Mouse (Mus musculus): Measurements from ENCODE around the gene Rpa3.

Gene Rpa3

DNA sequence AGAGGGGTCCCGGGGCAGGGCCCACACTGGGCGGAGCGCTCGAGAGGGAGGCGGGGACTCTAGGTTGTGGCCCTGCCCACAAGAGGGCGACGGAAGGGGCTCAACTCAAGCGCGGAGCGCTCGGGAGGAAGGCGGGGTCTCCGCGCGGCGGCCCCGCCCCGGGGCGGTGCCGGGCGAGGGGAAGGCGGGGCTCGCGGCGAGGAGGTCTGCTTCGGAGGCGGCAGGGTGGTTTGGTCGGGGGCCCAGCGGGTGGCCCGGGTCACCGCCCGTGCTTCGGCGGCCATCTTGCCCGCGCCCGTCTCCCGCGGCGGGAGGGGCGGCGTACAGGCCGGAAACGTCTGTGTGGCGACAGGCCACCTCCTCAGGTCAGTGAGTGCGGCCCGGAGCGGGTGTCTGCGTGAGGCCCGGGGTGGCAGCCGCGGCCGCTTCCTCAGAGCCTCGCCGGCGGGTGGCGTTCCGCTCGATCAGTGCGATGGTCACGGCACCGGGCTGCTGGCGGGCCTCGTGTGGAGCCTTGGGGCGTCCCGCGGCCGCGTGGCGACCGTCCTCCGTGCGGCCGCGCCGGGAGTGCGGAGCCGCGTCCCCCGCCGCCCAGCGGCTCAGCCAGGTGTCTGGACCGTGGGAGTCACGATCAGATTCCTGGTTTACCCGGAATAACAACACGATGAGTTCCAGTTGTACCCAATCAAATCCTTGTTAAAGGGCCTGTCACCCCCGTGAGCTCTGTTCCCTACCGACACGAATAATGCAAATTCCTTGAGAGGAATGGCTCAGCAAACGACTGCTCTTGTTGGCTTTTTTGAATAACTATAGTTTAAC, 49.7 kb downstream of the Rpa3 start, which contains the start of gene Mios:
Mios (plus strand) TSS at position 176 of the 819 bp plus-strand sequence.
- peak; percentile 91 for DNase-seq
